Mouse (Mus musculus): ENCODE data around the gene BC053393.
A peak's percentile ranks its signal among the peaks of the same experiment; 100 is the strongest.
"Not testable (repeated sequence)": the region's sequence is repeated elsewhere in the genome, so short reads cannot be mapped to it uniquely, and the experiment has no call there.

Gene BC053393

DNA sequence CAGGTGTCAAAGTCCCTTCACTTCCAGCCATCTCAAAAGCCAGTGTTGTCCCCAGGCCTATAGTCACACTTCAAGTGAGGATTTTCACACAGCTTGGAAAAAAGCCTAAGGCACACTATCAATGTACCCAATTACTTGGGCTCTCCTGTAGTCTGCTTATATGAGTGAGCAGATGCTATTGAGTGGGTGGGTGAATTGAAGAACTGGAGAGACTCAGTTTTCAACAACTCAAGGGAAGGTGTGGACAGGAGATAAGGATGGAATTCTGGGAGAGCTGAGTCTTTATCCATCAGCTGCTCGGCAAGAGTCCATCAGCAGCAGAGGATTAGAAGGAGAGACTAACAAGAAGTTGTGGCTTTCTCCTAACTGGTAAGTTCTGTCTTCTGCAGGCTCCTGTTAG, at the start of gene BC053393:
Gene BC053393, plus strand, starts transcription at position 210 of the 400 bp plus-strand sequence.
- no peak for DNase-seq (ENCODE audit: low spot score)

DNA sequence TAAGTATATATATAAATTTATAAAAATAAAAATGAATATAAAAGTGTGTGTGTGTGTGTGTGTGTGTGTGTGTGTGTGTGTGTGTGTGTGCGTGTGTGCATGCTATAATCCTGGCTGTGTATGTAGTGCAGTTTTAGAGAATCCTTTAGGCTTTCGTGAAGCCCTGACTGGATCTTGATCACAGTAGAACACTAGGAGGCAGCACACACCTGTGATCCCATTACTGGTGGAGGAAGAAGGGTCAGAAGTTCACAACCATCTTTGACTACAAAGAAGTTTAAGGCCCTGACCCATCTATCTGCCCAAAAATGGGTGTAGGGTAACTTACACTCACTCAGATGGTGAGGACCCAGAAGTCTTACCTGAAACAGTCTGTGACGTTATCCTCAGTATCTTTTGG, 48.6 kb upstream of the BC053393 start:
- peak; percentile 7 for DNase-seq (ENCODE audit: low spot score)

- no peak for DNase-seq (ENCODE audit: low spot score)
Observed at GRCm38 (mm10) chr11:46523912-46524311, 47.4 kb upstream of the BC053393 start, which contains the start of gene Gm12169. Gm12169 (plus strand) TSS chr11:46524212.

- no peak for DNase-seq (ENCODE audit: low spot score)
Observed at GRCm38 (mm10) chr11:46530149-46530548, 41.2 kb upstream of the BC053393 start.

DNA sequence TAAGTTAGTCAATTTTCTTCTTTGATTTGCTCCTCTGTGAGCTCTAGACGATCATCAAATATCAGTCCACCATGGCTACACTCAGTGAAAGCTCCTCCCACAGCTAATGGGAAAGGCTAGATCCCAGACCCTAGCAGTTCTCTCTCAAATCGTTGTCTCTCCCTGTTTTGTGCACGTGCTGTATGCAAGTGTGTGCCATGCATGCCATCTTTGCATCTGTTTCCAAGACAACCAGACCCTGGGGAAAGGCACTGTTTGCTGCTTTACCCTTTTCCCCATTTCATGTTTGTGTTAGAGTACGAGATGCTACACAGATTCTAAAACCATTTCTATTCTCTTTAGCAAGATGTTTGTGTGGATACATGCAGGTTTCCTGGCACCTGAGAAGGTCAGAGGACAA, 34.4 kb upstream of the BC053393 start:
- no peak for DNase-seq (ENCODE audit: low spot score)

DNA sequence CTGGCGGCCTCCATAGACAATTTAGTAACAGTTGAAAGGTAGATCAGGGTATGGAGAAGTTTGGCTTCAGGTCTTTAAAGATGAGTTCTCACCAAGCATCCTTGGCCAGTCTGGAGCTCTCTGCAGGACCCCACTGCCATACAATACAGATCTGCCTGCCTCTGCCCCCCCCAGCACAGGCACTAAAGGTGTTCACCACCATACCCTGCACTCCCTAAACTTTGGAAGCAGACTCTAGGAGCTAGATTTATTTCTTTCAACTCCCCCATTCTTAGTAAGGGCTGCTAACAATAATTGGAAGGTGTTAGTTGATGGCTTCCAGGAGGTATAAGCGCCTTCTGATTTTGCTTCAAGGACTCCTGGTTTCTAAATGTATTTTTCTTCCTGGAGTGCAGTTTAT, 27.8 kb upstream of the BC053393 start:
- no peak for DNase-seq (ENCODE audit: low spot score)

DNA sequence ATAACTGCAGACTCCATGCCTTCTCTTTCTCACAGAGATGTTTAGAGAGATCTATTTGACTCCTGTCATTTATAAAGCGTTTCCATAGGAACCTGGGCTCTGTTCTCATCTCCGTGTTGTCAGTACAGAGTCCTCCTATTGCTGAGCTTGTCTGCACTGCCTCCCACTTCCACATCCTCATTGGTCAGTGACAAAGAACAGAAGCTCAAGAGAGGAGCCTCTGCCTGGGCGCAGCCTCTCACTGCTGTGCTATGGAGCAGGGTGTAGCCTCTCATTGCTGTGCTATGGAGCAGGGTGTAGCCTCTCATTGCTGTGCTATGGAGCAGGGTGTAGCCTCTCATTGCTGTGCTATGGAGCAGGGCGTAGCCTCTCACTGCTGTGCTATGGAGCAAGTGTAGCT, 21.6 kb upstream of the BC053393 start:
- DNase-seq (ENCODE audit: low spot score): no peak

- no peak for DNase-seq (ENCODE audit: low spot score)
Observed at GRCm38 (mm10) chr11:46552741-46553140, 18.6 kb upstream of the BC053393 start.

DNA sequence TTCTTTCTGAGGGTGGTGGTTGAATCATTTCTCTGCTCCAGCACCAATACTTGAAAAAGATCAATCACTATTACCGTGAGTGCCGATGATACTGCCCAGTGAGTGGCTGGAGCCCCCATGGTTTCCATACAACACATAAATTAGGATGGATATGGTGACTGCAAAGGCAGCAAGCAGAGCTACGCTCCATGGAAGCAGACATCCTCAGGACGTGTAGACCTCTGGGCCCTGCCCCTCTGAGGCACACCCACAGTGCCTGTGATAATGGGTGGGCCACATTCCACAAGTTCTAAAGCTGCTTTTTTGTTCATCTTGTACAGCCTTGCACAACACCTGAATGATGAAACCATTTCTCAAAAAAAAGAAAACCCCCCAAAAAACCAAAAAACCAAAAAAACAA, 10.2 kb upstream of the BC053393 start:
- DNase-seq (ENCODE audit: low spot score): no peak

GRCm38 (mm10) chr11:46564671-46565070, 6.7 kb upstream of the BC053393 start:
- peak; percentile 43 for DNase-seq (ENCODE audit: low spot score)

DNA sequence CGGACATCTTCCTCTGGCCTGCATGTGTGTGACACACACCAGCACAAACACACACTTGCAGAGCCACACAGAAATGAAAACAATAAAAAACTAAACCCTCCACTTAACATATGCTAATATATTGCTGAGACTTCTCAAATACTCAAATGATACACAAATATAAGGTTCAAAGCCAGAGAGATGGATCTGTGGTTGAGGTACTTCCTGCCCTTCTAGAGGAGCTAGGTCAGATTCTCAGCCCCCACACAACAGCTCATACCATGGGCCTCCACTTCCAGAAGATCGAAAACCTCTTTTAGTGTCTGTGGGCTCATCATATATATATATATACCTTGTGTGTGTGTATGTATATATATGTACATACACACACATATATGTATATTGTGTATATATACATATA, 5.4 kb upstream of the BC053393 start:
- no peak for DNase-seq (ENCODE audit: low spot score)

DNA sequence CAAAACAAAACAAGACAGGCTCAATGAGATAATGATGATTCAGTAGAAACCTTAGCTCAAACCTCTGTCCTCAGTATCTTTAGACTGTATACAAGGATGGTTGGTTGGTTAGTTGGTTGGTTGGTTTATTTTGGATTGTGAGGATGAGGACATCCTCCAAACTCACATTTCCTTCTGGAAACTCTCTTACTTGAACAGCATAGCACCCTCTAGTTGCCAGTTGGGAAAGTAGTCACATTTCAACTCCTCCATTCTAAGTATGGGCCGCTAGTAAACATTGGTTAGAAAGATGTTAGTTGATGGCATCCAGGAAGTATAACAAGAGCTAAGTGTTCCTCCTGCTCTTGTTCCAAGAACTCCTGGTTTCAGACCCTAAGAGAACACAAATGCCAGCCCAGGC, 2.2 kb upstream of the BC053393 start:
- DNase-seq (ENCODE audit: low spot score): no peak

- no peak for DNase-seq (ENCODE audit: low spot score)
Observed at GRCm38 (mm10) chr11:46578771-46579281, 7.5 kb downstream of the BC053393 start.

GRCm38 (mm10) chr11:46580428-46580827, 9.1 kb downstream of the BC053393 start:
- no peak for DNase-seq (ENCODE audit: low spot score)

GRCm38 (mm10) chr11:46582741-46583140, 11.4 kb downstream of the BC053393 start:
- DNase-seq (ENCODE audit: low spot score): no peak

DNA sequence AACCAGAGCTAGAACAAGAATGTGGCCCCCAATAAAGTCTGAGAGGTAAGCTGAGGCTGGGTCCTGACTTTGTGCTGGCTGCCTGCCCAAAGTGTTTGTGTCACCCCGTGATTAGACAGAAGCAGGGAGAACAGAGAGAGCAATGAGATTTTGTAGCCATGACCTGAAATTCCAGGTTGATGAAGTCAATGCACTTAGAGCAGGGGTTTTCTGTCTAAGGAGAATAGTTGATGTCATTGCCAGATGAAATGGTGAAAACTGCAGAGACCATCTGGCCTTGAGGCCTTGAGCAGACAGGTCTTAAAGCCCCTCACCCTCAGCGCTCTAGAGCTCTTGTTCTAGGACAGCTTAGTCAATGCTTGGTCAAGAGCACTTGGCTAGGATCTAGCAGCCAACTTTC, 21.1 kb downstream of the BC053393 start:
- no peak for DNase-seq (ENCODE audit: low spot score)

DNA sequence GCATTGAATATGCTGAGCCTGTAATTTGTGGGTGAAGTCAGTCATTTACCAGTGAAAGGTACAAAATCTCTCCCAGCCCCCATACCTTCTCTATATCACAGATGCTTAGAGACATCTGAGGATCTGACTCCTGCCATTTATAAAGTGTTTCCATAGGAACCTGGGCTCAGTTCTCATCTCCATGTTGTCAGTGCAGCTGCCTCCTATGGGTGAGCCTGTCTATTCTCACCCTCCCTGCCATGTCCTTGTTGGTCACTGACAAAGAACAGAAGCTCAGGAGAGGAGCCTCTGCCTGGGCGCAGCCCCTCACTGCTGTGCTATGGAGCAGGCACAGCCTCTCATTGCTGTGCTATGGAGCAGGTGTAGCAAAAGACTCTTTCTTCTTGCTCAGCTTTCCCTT, 48.6 kb downstream of the BC053393 start:
- DNase-seq (ENCODE audit: low spot score): no peak

DNA sequence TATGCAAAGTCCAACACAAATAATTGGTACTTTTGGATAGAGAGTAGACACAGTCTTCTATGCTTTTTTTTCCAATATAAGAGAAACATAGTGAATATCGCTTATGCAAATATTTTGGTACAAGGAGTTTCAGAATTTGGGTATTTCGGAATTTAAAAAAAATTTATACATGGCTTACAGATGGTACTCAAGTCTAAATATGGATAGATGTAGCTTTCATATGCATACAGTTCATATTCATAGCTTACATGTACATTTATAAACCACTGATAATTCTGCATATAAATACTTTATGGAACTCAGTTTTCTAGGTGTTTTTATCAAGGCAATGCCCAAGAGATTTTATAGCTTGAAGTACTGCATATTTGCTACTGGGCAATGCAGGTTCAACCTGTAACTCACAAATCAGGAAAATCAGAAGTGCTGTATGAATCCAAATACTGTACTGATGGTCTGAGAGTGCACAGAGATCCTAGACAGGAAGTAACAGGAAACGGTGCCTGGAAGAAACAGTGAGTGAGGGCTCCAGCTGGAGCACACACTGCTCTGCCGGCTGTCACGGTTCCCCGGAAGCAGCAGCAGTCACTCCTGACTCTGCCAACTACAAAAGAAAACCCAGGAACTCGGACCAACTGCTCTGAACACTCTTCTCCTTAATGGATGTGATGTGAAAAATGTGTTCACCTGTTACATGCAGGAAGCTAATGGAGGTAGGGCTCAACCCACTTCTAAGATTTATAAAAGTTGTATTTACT, 49.3 kb downstream of the BC053393 start:
- DNase-seq (ENCODE audit: low spot score): no peak

- no peak for DNase-seq (ENCODE audit: low spot score)
Observed at GRCm38 (mm10) chr11:46629211-46629795, 58.0 kb downstream of the BC053393 start, which contains the start of gene Dppa1. Dppa1 (minus strand) TSS chr11:46629261.

- peak; percentile 9 for DNase-seq (ENCODE audit: low spot score)
Observed at GRCm38 (mm10) chr11:46631635-46632034, 60.3 kb downstream of the BC053393 start.

GRCm38 (mm10) chr11:46635516-46635915, 64.2 kb downstream of the BC053393 start:
- DNase-seq (ENCODE audit: low spot score): not testable (repeated sequence)

GRCm38 (mm10) chr11:46636568-46636967, 65.2 kb downstream of the BC053393 start:
- DNase-seq (ENCODE audit: low spot score): no peak
